Mouse (Mus musculus): Measurements from ENCODE around the gene Olfr156. TPM values are rescaled to one million over a fixed set of nuclear protein-coding genes. Genes with fewer than 3 reads are reported as not detected.
A peak's percentile ranks its signal among the peaks of the same experiment; 100 is the strongest.

The Olfr156 gene
- total and polyA plus RNA-seq, 2 experiments from 2014 or later = not detected

GRCm38 (mm10) chr4:43771626-43772025 is 52.1 kb downstream of the Olfr156 start:
- DNase-seq (ENCODE audit: low spot score) (peak; percentile 5), ATAC-seq (ENCODE audit: low FRiP score) (no peak)
- no peak overlapping the region for H3K4me3 ChIP-seq (ENCODE audit: low read depth, low read length)
- no peaks in the 10 kb centered on the region for H3K4me1 ChIP-seq (ENCODE audit: insufficient read depth, low read length)
- no peak overlapping the region for H3K27ac ChIP-seq (ENCODE audit: low read depth, low read length)
- H3K9ac ChIP-seq (replicated peaks; ENCODE audit: low read length, poor library complexity, severe bottlenecking) = no peak overlapping the region
- TF ChIP-seq CTCF (IDR thresholded peaks at IDR 0.05) = no peak
- no peaks in the 10 kb centered on the region for H3K27me3 ChIP-seq (ENCODE audit: insufficient read depth, low read length)
- H3K36me3 ChIP-seq (ENCODE audit: insufficient read depth, low read length) = no peaks in the 10 kb centered on the region
- H3K4me2 ChIP-seq (ENCODE audit: low read depth, low read length, poor library complexity, severe bottlenecking) = no peak overlapping the region
- no peaks in the 10 kb centered on the region for H3K9me3 ChIP-seq (ENCODE audit: low read length)
- WGBS = 58% methylated on average over 6 of the region's 6 CpGs

GRCm38 (mm10) chr4:43770909-43771308 is 52.8 kb downstream of the Olfr156 start, which contains the start of gene Olfr159:
Olfr159 (minus strand) TSS chr4:43771009.
- DNase-seq (ENCODE audit: low spot score) = no peak
- Histone ChIP-seq H3K4me3 (ENCODE audit: low read depth, low read length) (no peak within 1 kb of the TSS), H3K9me3 (ENCODE audit: low read length) (no peaks in the 10 kb centered on the region), H3K27ac (ENCODE audit: low read depth, low read length) (no peak within 1 kb of the TSS), H3K4me1 (ENCODE audit: insufficient read depth, low read length) (no peaks in the 10 kb centered on the region), H3K4me2 (ENCODE audit: low read depth, low read length, poor library complexity, severe bottlenecking) (no peak within 1 kb of the TSS), H3K36me3 (ENCODE audit: insufficient read depth, low read length) (no peaks in the 10 kb centered on the region), H3K27me3 (ENCODE audit: insufficient read depth, low read length) (no peaks in the 10 kb centered on the region), H3K9ac (replicated peaks; ENCODE audit: low read length, poor library complexity, severe bottlenecking) (no peak within 1 kb of the TSS)
- ATAC-seq (ENCODE audit: low FRiP score) = no peak
- 81% methylated on average over 6 of the region's 6 CpGs for WGBS
- TF ChIP-seq CTCF (IDR thresholded peaks at IDR 0.05) = no peak

Other genes starting within 250 kb of the Olfr156 start
- 20.6 and 22.6 TPM in 2 replicates for gene Rgp1, start 245.2 kb downstream of the Olfr156 start, total RNA-seq (2014; rRNA removed)
- gene Rgp1, start 245.2 kb downstream of the Olfr156 start, polyA plus RNA-seq (2015; fragmentation: Nextera tagmentation; extraction: Ambion mirVana) = 12.3 and 12.4 TPM in 2 replicates
- gene Gba2, start 245.0 kb downstream of the Olfr156 start, total RNA-seq (2014; rRNA removed) = 29.3 and 56.4 TPM in 2 replicates
- 47.5 and 50.6 TPM in 2 replicates for gene Gba2, start 245.0 kb downstream of the Olfr156 start, polyA plus RNA-seq (2015; fragmentation: Nextera tagmentation; extraction: Ambion mirVana)
- gene Msmp, start 239.4 kb downstream of the Olfr156 start, total RNA-seq (2014; rRNA removed) = not detected in 2 replicates
- 1.4 and 2.5 TPM in 2 replicates for gene Msmp, start 239.4 kb downstream of the Olfr156 start, polyA plus RNA-seq (2015; fragmentation: Nextera tagmentation; extraction: Ambion mirVana)
- gene Npr2, start 192.0 kb downstream of the Olfr156 start, total RNA-seq (2014; rRNA removed) = 28.2 and 30.5 TPM in 2 replicates
- 8.1 and 8.6 TPM in 2 replicates for gene Npr2, start 192.0 kb downstream of the Olfr156 start, polyA plus RNA-seq (2015; fragmentation: Nextera tagmentation; extraction: Ambion mirVana)
- gene Spag8, start 170.3 kb downstream of the Olfr156 start, total RNA-seq (2014; rRNA removed) = 9.3 and 10.2 TPM in 2 replicates
- gene Spag8, start 170.3 kb downstream of the Olfr156 start, polyA plus RNA-seq (2015; fragmentation: Nextera tagmentation; extraction: Ambion mirVana) = 7.3 and 8.5 TPM in 2 replicates
- 51.6 and 60.7 TPM in 2 replicates for gene Hint2, start 167.4 kb downstream of the Olfr156 start, total RNA-seq (2014; rRNA removed)
- 80.1 and 83.1 TPM in 2 replicates for gene Hint2, start 167.4 kb downstream of the Olfr156 start, polyA plus RNA-seq (2015; fragmentation: Nextera tagmentation; extraction: Ambion mirVana)
- 28.7 and 30.0 TPM in 2 replicates for gene Tmem8b, start 154.9 kb downstream of the Olfr156 start, total RNA-seq (2014; rRNA removed)
- 9.3 and 13.7 TPM in 2 replicates for gene Tmem8b, start 154.9 kb downstream of the Olfr156 start, polyA plus RNA-seq (2015; fragmentation: Nextera tagmentation; extraction: Ambion mirVana)
- 0.09 TPM in 1 of 2 replicates, not detected in the other for gene Fam221b, start 154.8 kb downstream of the Olfr156 start, total RNA-seq (2014; rRNA removed)
- 1.4 and 1.5 TPM in 2 replicates for gene Fam221b, start 154.8 kb downstream of the Olfr156 start, polyA plus RNA-seq (2015; fragmentation: Nextera tagmentation; extraction: Ambion mirVana)
- gene Olfr70, start 123.1 kb downstream of the Olfr156 start, total RNA-seq (2014; rRNA removed) = 0.09 TPM in 1 of 2 replicates, not detected in the other
- not detected in 2 replicates for gene Olfr70, start 123.1 kb downstream of the Olfr156 start, polyA plus RNA-seq (2015; fragmentation: Nextera tagmentation; extraction: Ambion mirVana)
- gene Olfr71, start 113.6 kb downstream of the Olfr156 start, total RNA-seq (2014; rRNA removed) = not detected in 2 replicates
- gene Olfr71, start 113.6 kb downstream of the Olfr156 start, polyA plus RNA-seq (2015; fragmentation: Nextera tagmentation; extraction: Ambion mirVana) = not detected in 2 replicates
- 1.1 TPM in 2 replicates for gene Hrct1, start 96.7 kb downstream of the Olfr156 start, total RNA-seq (2014; rRNA removed)
- 0.72 and 1.1 TPM in 2 replicates for gene Hrct1, start 96.7 kb downstream of the Olfr156 start, polyA plus RNA-seq (2015; fragmentation: Nextera tagmentation; extraction: Ambion mirVana)
- gene Spaar, start 93.9 kb downstream of the Olfr156 start, total RNA-seq (2014; rRNA removed) = not detected in 2 replicates
- 0.07 and 0.28 TPM in 2 replicates for gene Spaar, start 93.9 kb downstream of the Olfr156 start, polyA plus RNA-seq (2015; fragmentation: Nextera tagmentation; extraction: Ambion mirVana)
- not detected in 2 replicates for gene Olfr159, start 52.9 kb downstream of the Olfr156 start, total RNA-seq (2014; rRNA removed)
- not detected in 2 replicates for gene Olfr159, start 52.9 kb downstream of the Olfr156 start, polyA plus RNA-seq (2015; fragmentation: Nextera tagmentation; extraction: Ambion mirVana)
- gene Olfr157, start 16.3 kb upstream of the Olfr156 start, total RNA-seq (2014; rRNA removed) = not detected in 2 replicates
- gene Olfr157, start 16.3 kb upstream of the Olfr156 start, polyA plus RNA-seq (2015; fragmentation: Nextera tagmentation; extraction: Ambion mirVana) = not detected in 2 replicates
- not detected in 2 replicates for gene Olfr155, start 27.7 kb upstream of the Olfr156 start, total RNA-seq (2014; rRNA removed)
- gene Olfr155, start 27.7 kb upstream of the Olfr156 start, polyA plus RNA-seq (2015; fragmentation: Nextera tagmentation; extraction: Ambion mirVana) = not detected in 2 replicates
- 6.0 and 7.0 TPM in 2 replicates for gene Reck, start 51.6 kb upstream of the Olfr156 start, total RNA-seq (2014; rRNA removed)
- gene Reck, start 51.6 kb upstream of the Olfr156 start, polyA plus RNA-seq (2015; fragmentation: Nextera tagmentation; extraction: Ambion mirVana) = 3.8 and 3.9 TPM in 2 replicates
- 18.2 and 20.7 TPM in 2 replicates for gene Glipr2, start 133.5 kb upstream of the Olfr156 start, total RNA-seq (2014; rRNA removed)
- gene Glipr2, start 133.5 kb upstream of the Olfr156 start, polyA plus RNA-seq (2015; fragmentation: Nextera tagmentation; extraction: Ambion mirVana) = 16.3 and 16.5 TPM in 2 replicates
- gene Ccin, start 159.6 kb upstream of the Olfr156 start, total RNA-seq (2014; rRNA removed) = 0.33 and 0.49 TPM in 2 replicates
- gene Ccin, start 159.6 kb upstream of the Olfr156 start, polyA plus RNA-seq (2015; fragmentation: Nextera tagmentation; extraction: Ambion mirVana) = not detected in 2 replicates
- 539 and 562 TPM in 2 replicates for gene Clta, start 180.6 kb upstream of the Olfr156 start, total RNA-seq (2014; rRNA removed)
- gene Clta, start 180.6 kb upstream of the Olfr156 start, polyA plus RNA-seq (2015; fragmentation: Nextera tagmentation; extraction: Ambion mirVana) = 380 and 390 TPM in 2 replicates